Mouse (Mus musculus): ENCODE results near the gene Tgm2. TPM values are rescaled to one million over a fixed set of nuclear protein-coding genes. Genes with fewer than 3 reads are reported as not detected.

The Tgm2 gene
- polyA plus RNA-seq, 1 experiment = 152 TPM

- no peak for DNase-seq (ENCODE audit: low read depth, low spot score)
Measured at GRCm38 (mm10) chr2:158121645-158122326, 24.4 kb downstream of the Tgm2 start.

GRCm38 (mm10) chr2:158120868-158121267 is 25.4 kb downstream of the Tgm2 start:
- DNase-seq (ENCODE audit: low read depth, low spot score) = no peak
- 77% methylated on average over 3 of the region's 3 CpGs for WGBS

More at GRCm38 (mm10) chr2:158121645-158122326, 24.4 kb downstream of the Tgm2 start:
- WGBS = 42% methylated on average over 12 of the region's 12 CpGs

- WGBS = 74% methylated on average over 8 of the region's 8 CpGs
- no peak for DNase-seq (ENCODE audit: low read depth, low spot score)
Measured at GRCm38 (mm10) chr2:158120211-158120610, 26.0 kb downstream of the Tgm2 start.

- DNase-seq (ENCODE audit: low read depth, low spot score) = no peak
- 92% methylated on average over 4 of the region's 4 CpGs for WGBS
Measured at GRCm38 (mm10) chr2:158119145-158119544, 27.1 kb downstream of the Tgm2 start.

DNA sequence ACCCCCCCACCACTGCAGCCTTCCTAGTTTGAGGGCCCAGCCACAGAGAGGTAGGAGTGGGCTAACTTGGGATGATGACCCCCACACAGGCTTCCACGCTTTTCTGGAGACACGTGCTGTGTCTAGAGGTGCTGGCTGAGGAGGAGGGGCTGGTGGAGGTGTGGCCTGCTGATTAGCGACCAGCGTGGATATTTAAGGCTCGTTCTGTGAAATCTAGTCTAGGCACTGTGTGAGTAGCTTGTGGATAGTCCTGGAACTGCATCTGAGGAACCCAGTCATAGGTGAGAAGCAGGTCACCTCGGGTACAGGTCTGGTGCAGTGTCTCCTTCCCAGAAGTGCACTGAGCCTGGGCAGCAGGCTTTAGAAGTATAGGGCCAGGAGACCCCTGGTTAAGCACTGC is 29.6 kb downstream of the Tgm2 start:
- no peak for DNase-seq (ENCODE audit: low read depth, low spot score)
- 61% methylated on average over 6 of the region's 6 CpGs for WGBS

GRCm38 (mm10) chr2:158115838-158116453 is 30.3 kb downstream of the Tgm2 start:
- 69% methylated on average over 3 of the region's 3 CpGs for WGBS

GRCm38 (mm10) chr2:158114931-158115330 is 31.3 kb downstream of the Tgm2 start:
- 21% methylated on average over 5 of the region's 5 CpGs for WGBS
- no peak for DNase-seq (ENCODE audit: low read depth, low spot score)

More at GRCm38 (mm10) chr2:158115838-158116453, 30.3 kb downstream of the Tgm2 start:
- DNase-seq (ENCODE audit: low read depth, low spot score) = no peak

DNA sequence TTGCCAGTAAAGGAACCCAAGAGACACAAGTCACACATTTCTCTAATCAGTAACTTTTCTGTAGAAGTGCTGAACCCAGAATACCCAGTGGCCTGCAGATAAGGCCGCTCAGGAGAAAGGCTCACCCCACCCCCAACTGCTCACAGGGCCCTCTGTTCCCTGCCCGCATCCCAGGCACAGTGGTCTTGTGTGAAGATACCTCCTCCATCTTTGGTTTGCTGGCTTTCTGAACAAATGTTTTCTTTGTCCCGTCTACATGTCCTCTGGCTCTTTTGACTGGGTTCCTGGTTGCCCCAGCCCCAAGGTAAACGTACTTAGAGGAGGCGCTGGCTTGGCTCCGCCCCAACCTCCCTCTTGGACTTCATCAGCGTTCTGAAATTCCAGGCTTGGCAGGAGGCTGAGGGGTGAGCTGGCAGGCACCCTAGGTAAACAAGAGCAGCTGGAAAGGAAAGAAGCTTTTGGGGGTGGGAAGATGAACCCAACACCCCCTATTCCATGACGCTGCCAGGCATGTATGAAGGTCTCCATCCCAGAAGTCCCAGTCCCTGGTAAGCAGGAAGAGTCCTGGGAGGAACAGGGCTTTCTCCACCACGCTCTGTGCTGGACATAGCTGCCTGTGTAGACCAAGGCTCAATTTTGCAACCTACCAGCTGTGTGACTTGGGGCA is 32.5 kb downstream of the Tgm2 start:
- WGBS = 16% methylated on average over 9 of the region's 9 CpGs
- DNase-seq (ENCODE audit: low read depth, low spot score) = peak; percentile 67

GRCm38 (mm10) chr2:158109516-158109915 is 36.7 kb downstream of the Tgm2 start:
- 13% methylated on average over 8 of the region's 8 CpGs for WGBS
- DNase-seq (ENCODE audit: low read depth, low spot score) = no peak

DNA sequence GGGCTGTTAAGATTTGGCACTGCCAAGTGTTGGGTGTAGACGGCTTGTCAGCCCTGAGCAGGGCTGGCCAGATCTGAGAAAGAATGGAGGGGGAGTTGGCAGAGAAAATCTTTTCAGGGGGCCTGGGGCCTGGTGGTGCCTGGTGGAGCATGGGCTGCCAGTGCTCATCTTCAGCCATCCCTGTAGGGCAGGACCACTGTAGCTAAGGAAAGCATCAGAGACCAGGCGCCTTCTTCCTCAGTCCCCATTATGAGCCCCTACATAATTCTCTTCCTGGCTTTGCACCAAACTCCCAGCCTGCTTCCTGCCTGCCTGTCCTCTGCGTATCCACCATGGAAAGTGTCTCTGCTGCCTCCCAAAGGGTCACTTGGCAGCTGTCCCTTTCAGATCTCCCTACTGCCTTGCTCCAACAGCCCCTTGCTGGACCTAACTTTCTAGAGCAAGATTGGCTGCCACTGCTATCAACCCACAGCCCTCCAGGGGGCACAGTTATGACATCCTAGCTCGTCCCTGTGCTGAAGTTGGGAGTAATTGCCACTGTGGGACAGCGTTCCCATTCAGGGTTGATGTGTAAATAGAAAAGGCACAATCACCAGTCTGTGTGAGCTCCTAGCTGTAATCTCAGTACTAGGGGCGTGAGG is 39.2 kb downstream of the Tgm2 start:
- 33% methylated on average over 6 of the region's 6 CpGs for WGBS
- no peak for DNase-seq (ENCODE audit: low read depth, low spot score)

DNA sequence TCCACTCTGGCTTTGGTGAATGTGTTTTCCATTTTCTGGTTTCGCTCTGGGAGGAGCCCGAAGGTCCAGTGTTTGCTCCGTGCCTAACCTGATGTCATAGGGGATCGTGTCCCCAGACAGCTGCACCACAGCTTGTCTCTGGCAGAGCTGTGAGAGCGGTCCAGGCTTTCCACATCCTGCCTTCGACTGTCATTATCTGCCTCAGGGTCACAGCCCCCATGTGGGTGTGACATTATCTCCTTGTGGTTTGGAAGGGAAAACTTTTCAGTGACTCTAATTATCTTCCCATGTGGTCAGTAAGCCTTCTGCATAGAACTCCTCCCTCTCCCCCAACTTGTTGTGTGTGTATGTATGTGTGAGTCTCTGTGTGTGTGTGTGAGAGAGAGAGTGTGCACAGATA is 40.6 kb downstream of the Tgm2 start:
- DNase-seq (ENCODE audit: low read depth, low spot score) = no peak
- WGBS = 79% methylated on average over 6 of the region's 6 CpGs

DNA sequence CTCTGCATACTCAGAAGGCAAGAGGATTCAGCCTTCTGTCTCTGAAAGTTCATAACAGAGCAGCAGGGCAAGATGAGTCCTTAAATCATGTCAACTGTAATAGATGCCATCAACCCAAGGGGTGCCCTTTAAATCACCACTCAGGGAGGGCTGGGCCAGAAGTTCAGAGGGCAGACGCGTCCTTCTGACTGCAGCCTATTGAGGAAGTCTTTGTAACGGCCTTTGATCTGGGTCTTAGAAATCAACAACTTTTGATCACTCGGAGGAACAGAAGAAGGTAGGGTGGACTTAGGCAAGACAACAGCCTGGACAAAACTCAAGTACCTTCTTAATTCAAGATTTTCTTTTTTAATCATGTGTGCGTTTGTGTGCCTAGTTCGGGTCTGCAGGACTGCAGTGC is 41.3 kb downstream of the Tgm2 start:
- DNase-seq (ENCODE audit: low read depth, low spot score) = no peak
- 63% methylated on average over 6 of the region's 6 CpGs for WGBS

DNA sequence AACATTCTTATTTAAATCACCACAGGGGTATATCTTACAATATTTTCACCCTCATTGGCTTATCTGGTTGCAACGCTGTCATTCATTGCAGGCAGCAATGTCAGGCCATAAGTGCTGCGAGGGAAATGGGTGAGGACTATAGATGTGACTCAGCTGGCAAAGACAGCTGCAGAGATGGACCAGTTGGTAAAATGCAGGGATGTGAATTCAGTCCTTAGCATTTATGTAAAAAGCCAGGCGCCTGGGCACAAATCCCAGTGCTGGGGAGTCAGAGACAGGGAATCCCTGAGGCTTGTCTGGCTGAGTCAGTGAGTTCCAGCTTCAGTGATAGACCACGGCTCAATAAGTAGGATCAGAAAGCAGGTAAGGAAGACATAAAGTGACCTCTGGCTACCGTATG is 44.5 kb downstream of the Tgm2 start:
- no peak for DNase-seq (ENCODE audit: low read depth, low spot score)
- 79% methylated on average over 5 of the region's 5 CpGs for WGBS

- DNase-seq (ENCODE audit: low read depth, low spot score) = no peak
- whole genome bisulfite sequencing = 81% methylated on average over 3 of the region's 3 CpGs
Measured at GRCm38 (mm10) chr2:158099537-158099936, 46.7 kb downstream of the Tgm2 start.

- DNase-seq (ENCODE audit: low read depth, low spot score) = no peak
- 92% methylated on average over 5 of the region's 5 CpGs for WGBS
Measured at GRCm38 (mm10) chr2:158098730-158099129, 47.5 kb downstream of the Tgm2 start.

DNA sequence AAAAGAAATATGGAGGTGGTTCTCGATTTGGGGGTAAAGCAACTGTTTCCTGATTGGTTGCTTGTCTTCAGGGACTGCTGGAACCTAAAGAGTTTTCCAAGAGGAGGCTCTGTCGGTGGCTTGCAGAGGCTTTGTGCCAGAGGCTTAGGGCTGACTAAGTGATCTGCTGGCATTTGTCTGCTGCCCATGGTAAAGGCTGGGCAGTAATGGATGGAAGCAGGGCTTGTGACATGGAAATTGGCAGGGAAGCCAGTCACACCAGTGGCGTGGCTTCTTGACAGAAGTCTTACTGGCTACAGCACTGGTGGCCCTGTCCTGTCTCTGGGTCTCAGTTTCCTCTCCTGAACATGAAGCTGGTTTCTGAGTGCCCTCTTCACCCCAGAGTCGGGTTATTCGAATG is 49.2 kb downstream of the Tgm2 start:
- 81% methylated on average over 5 of the region's 5 CpGs for WGBS
- DNase-seq (ENCODE audit: low read depth, low spot score) = no peak

DNA sequence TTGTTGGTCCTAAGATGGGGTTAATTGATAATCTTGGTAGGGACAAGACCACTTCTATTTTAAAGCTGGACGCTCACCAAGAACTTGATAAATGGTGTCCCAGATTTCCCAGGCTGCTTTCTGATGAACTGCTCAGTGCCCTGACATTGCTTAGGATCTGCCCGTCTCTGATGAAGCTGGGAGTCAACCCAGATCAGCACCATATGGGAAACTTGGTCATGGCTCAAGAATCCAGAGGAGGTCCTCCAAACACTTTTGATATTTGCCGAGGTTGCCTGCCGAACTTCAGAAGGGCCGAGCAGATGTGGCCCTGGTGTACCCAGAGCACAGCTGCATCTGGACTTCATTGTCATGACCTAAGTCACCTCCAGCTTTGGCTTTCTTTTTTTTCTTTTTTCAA is 51.4 kb downstream of the Tgm2 start:
- DNase-seq (ENCODE audit: low read depth, low spot score) = no peak
- WGBS = 79% methylated on average over 5 of the region's 5 CpGs

DNA sequence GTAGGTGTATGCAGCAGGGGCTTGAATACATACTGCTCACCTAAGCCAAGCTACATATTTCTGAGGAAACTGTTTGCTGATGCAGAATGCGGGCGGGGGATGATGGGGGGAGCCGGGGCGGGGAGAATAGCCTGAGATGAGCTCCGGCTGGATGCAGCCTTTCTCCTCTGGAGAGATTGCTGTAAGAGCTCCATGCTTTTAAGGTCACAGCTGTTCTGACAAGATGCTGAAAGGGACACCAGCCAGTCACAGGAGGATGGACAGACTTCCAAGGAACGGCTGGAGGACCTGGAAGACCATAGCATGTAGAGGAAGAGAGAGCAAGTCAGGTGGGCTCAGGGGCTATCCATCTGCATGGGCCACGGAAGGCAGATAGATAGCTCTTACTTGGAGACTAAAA is 51.9 kb downstream of the Tgm2 start:
- DNase-seq (ENCODE audit: low read depth, low spot score) = no peak
- WGBS = 58% methylated on average over 7 of the region's 7 CpGs

GRCm38 (mm10) chr2:158093345-158093744 is 52.9 kb downstream of the Tgm2 start:
- DNase-seq (ENCODE audit: low read depth, low spot score) = no peak
- 34% methylated on average over 5 of the region's 5 CpGs for WGBS

DNA sequence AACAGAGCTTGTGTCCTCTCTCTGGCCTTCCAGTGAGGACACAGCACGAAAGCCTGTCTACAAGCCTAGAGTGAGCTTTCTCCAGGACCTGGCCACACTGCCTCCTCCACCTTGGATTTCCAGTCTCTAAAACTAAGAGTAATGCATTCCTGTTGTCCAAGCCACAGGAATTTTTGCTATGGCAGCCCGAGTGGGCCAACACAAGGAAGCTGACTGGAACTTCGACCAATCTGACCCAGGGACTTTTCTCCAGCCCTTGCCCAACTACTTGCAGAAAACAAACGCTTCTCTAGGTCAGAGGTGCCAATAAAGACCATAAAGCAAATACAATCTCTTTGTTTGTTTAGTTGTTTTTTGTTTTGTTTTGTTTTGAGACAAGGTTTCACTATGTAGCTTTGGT is 56.1 kb downstream of the Tgm2 start:
- WGBS = 45% methylated on average over 4 of the region's 4 CpGs
- DNase-seq (ENCODE audit: low read depth, low spot score) = no peak

Measured in large intestine, adult 2 months (tissue).